ENCODE assay signal across 10 mouse cellular contexts in the genomic region with DNA sequence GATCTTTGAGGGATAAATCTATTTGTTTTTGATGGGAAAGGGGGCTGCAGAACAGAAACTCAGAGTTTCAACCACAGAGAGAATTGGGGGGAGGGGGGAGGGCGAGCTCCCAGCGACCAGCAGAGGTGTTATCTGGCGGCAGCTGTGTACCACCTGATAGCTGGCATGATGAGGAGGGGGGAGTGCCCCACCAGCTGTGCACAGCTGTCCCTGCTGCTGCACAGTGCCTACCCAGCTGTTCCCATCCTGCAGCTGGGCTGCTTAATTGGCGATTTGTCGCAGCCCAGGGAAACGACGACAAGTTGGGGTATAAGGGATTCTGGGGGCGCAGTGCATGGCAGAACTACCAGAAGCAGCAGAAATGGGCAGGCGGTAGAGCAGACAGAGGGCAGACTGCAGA. TPM values are rescaled to one million over a fixed set of nuclear protein-coding genes. Genes with fewer than 3 reads are reported as not detected.
DNase-seq lines count a peak whose midpoint lies in the region; ATAC-seq and TF ChIP-seq lines count a peak whose summit lies in the region.
"Had no signal": no experiment of that assay in that cellular context is flagged by ENCODE, and none has a peak within 500 bp of the region (broad histone marks: within the 10 kb centered on the region; RNA-seq: fewer than 3 reads in every experiment).

No protein-coding gene starts in this region.

- H3K9ac ChIP-seq in heart, embryonic 11.5 days (ENCODE audit: low read depth, low read length) = peak overlapping the region; percentile 61; the same call in 1 of the 2 replicates
- H3K9ac ChIP-seq in forebrain, embryonic 15.5 days (replicated peaks) = no peak overlapping the region
- peak overlapping the region; percentile 62 for H3K9ac ChIP-seq in liver, embryonic 15.5 days

- DNase-seq in heart, postnatal 14 days = no peak
- DNase-seq in cerebellum, adult 9-10 months = no peak
- no peak for DNase-seq in urinary bladder, postnatal 14 days (ENCODE audit: low spot score)
- no peak for DNase-seq in testis, postnatal 14 days (ENCODE audit: low spot score)
- DNase-seq: adrenal gland, adult 8-10 months had no signal

- H3K79me2 ChIP-seq in C2C12 (ENCODE audit: control insufficient read depth, insufficient read depth) = peaks cover 14% of the 10 kb centered on the region

- H3K4me3 ChIP-seq in heart, embryonic 11.5 days (ENCODE audit: low read depth, low read length) = peak overlapping the region; percentile 1; the same call in 1 of the 2 replicates
- no peak overlapping the region for H3K4me3 ChIP-seq in C2C12 (ENCODE audit: insufficient read depth, poor library complexity, severe bottlenecking)
- H3K4me3 ChIP-seq in forebrain, embryonic 15.5 days = no peak overlapping the region
- peak overlapping the region; percentile 61 for H3K4me3 ChIP-seq in liver, embryonic 15.5 days (replicated peaks)

- no peaks in the 10 kb centered on the region for H3K9me3 ChIP-seq in heart, embryonic 11.5 days (replicated peaks; ENCODE audit: control insufficient read depth, low read length)
- H3K9me3 ChIP-seq in forebrain, embryonic 15.5 days = no peaks in the 10 kb centered on the region
- H3K9me3 ChIP-seq in liver, embryonic 15.5 days (replicated peaks) = no peaks in the 10 kb centered on the region

- peaks cover 9% of the 10 kb centered on the region for H3K27me3 ChIP-seq in heart, embryonic 11.5 days (ENCODE audit: control insufficient read depth, insufficient read depth, low read length)
- H3K27me3 ChIP-seq in C2C12 (ENCODE audit: control insufficient read depth, insufficient read depth, insufficient read length) = no peaks in the 10 kb centered on the region
- no peaks in the 10 kb centered on the region for H3K27me3 ChIP-seq in forebrain, embryonic 15.5 days
- H3K27me3 ChIP-seq in liver, embryonic 15.5 days = no peaks in the 10 kb centered on the region

- no peaks in the 10 kb centered on the region for H3K79me3 ChIP-seq in C2C12 (ENCODE audit: low read depth)

- intact Hi-C loops in heart, postnatal 14 days (cut with DNase I) = no loop called here

- WGBS in heart, embryonic 11.5 days (ENCODE audit: insufficient replicate concordance) = 35% methylated on average over 9 of the region's 9 CpGs
- 49% methylated on average over 9 of the region's 9 CpGs for WGBS in forebrain, embryonic 15.5 days
- WGBS in liver, embryonic 15.5 days (ENCODE audit: insufficient replicate concordance) = 42% methylated on average over 9 of the region's 9 CpGs

- no peaks in the 10 kb centered on the region for H3K36me3 ChIP-seq in heart, embryonic 11.5 days (ENCODE audit: control insufficient read depth, insufficient read depth, low read length)
- H3K36me3 ChIP-seq in C2C12 (ENCODE audit: control insufficient read depth, insufficient read depth) = peaks cover 62% of the 10 kb centered on the region
- H3K36me3 ChIP-seq in forebrain, embryonic 15.5 days = peaks cover 44% of the 10 kb centered on the region
- H3K36me3 ChIP-seq in liver, embryonic 15.5 days (replicated peaks) = peaks cover 22% of the 10 kb centered on the region

- no peak for ATAC-seq in heart, embryonic 11.5 days (replicated peaks; ENCODE audit: insufficient number of reproducible peaks, low FRiP score, low TSS enrichment)
- ATAC-seq in forebrain, embryonic 15.5 days (replicated peaks) = no peak
- ATAC-seq in liver, embryonic 15.5 days (ENCODE audit: insufficient read depth) = peak; percentile 25; the same call in 1 of the 2 replicates

- H3K4me1 ChIP-seq in heart, embryonic 11.5 days (ENCODE audit: control insufficient read depth, insufficient read depth, low read length) = peaks cover 64% of the 10 kb centered on the region
- peaks cover 81% of the 10 kb centered on the region for H3K4me1 ChIP-seq in forebrain, embryonic 15.5 days
- peaks cover 93% of the 10 kb centered on the region for H3K4me1 ChIP-seq in liver, embryonic 15.5 days (replicated peaks)

- H3K27ac ChIP-seq in heart, embryonic 11.5 days (ENCODE audit: low read depth, low read length) = peak overlapping the region; percentile 71
- H3K27ac ChIP-seq in forebrain, embryonic 15.5 days (replicated peaks) = peak overlapping the region; percentile 94
- peak overlapping the region; percentile 98 for H3K27ac ChIP-seq in liver, embryonic 15.5 days (replicated peaks)

- TF ChIP-seq CTCF in C2C12 (IDR thresholded peaks at IDR 0.05; ENCODE audit: control insufficient read depth, insufficient read depth, insufficient read length) = no peak

- H3ac ChIP-seq in C2C12 (ENCODE audit: control insufficient read depth, insufficient read length, low read depth) = no peak overlapping the region

- peak overlapping the region; percentile 57 for H3K4me2 ChIP-seq in heart, embryonic 11.5 days
- H3K4me2 ChIP-seq in forebrain, embryonic 15.5 days (replicated peaks) = no peak overlapping the region
- peak overlapping the region; percentile 90 for H3K4me2 ChIP-seq in liver, embryonic 15.5 days

TF ChIP-seq in C2C12, 6 proteins besides CTCF, POLR2A, EP300 and RAD21:
- no peak for TF ChIP-seq MAX (IDR thresholded peaks at IDR 0.05)
- peak; percentile 82 for TF ChIP-seq MYOD1 (IDR thresholded peaks at IDR 0.05; ENCODE audit: control insufficient read depth, insufficient read length, low read depth)
TF ChIP-seq in C2C12: peak in this region for 1.

RNA-seq across cellular contexts. Expression of a gene that starts 1.9 kb away (rescaled TPM):
- 3.4 and 5.4 TPM in 2 replicates for polyA plus RNA-seq in heart, embryonic 11.5 days (2014; fragmentation: Nextera tagmentation; extraction: Ambion mirVana)
- total RNA-seq in heart, postnatal 14 days (2021) = under 1 TPM; 0.54 to 0.69 TPM
- 2.9 TPM for polyA plus RNA-seq in C2C12 (2012; fragmentation: generic; extraction: Trizol)
- 2.7 TPM in 2 replicates for polyA plus RNA-seq in forebrain, embryonic 15.5 days (2015; fragmentation: Nextera tagmentation; extraction: Ambion mirVana)
- 8.1 and 8.7 TPM in 2 replicates for polyA plus RNA-seq in liver, embryonic 15.5 days (2015; fragmentation: Nextera tagmentation; extraction: Ambion mirVana)
- total RNA-seq: layer of hippocampus, postnatal 14 days had no signal

RNA-seq across cellular contexts. Expression of a gene that starts 23.4 kb away (rescaled TPM):
- polyA plus RNA-seq in heart, embryonic 11.5 days (2014; fragmentation: Nextera tagmentation; extraction: Ambion mirVana) = 19.5 and 22.9 TPM in 2 replicates
- total RNA-seq in heart, postnatal 14 days (2021) = 1 to 10 TPM; 5.8 to 6.7 TPM
- 0.04 TPM for polyA plus RNA-seq in C2C12 (2012; fragmentation: generic; extraction: Trizol)
- polyA plus RNA-seq in forebrain, embryonic 15.5 days (2015; fragmentation: Nextera tagmentation; extraction: Ambion mirVana) = 2.1 and 2.5 TPM in 2 replicates
- 55.3 and 58.3 TPM in 2 replicates for polyA plus RNA-seq in liver, embryonic 15.5 days (2015; fragmentation: Nextera tagmentation; extraction: Ambion mirVana)

RNA-seq across cellular contexts. Expression of a gene that starts 37.0 kb away (rescaled TPM):
- polyA plus RNA-seq in heart, embryonic 11.5 days (2014; fragmentation: Nextera tagmentation; extraction: Ambion mirVana) = 19.1 and 19.6 TPM in 2 replicates
- 10 to 100 TPM; 35.6 to 40.5 TPM for total RNA-seq in heart, postnatal 14 days (2021)
- 81.5 TPM for polyA plus RNA-seq in C2C12 (2012; fragmentation: generic; extraction: Trizol)
- 15.5 and 16.4 TPM in 2 replicates for polyA plus RNA-seq in forebrain, embryonic 15.5 days (2015; fragmentation: Nextera tagmentation; extraction: Ambion mirVana)
- 6.2 and 7.2 TPM in 2 replicates for polyA plus RNA-seq in liver, embryonic 15.5 days (2015; fragmentation: Nextera tagmentation; extraction: Ambion mirVana)

RNA-seq across cellular contexts. Expression of a gene that starts 38.6 kb away (rescaled TPM):
- polyA plus RNA-seq in heart, embryonic 11.5 days (2014; fragmentation: Nextera tagmentation; extraction: Ambion mirVana) = 49.7 and 51.6 TPM in 2 replicates
- 10 to 100 TPM; 32.5 to 35.2 TPM for total RNA-seq in heart, postnatal 14 days (2021)
- 117 TPM for polyA plus RNA-seq in C2C12 (2012; fragmentation: generic; extraction: Trizol)
- polyA plus RNA-seq in forebrain, embryonic 15.5 days (2015; fragmentation: Nextera tagmentation; extraction: Ambion mirVana) = 62.4 and 64.0 TPM in 2 replicates
- 27.9 and 36.1 TPM in 2 replicates for polyA plus RNA-seq in liver, embryonic 15.5 days (2015; fragmentation: Nextera tagmentation; extraction: Ambion mirVana)

Comparison
In these comparisons a context has a peak if more than half of its experiments do, and no peak if none do; other contexts are left out.
1. H3K4me3 ChIP-seq: peak in heart, embryonic 11.5 days (single experiment) and liver, embryonic 15.5 days (single experiment); none in C2C12 (single experiment) and forebrain, embryonic 15.5 days (single experiment).
2. Peak in every context shown above with its lines, with median percentiles within 50 percentile points of each other: H3K27ac ChIP-seq.